Mouse (Mus musculus) olfactory bulb, adult 2 months (tissue): ENCODE data around the gene Adgrd1.

Source experiments
- CTCF ChIP-seq: fragments of 200-500 bp; IDR thresholded peaks from 2 replicates; pipeline ENCODE4 v1.5.1; 2012; ENCODE audit warnings: low read depth, mild to moderate bottlenecking, low read length, moderate library complexity; ENCODE audit not compliant: insufficient read depth
- POLR2A ChIP-seq: fragments of 200-500 bp; IDR thresholded peaks from 2 replicates; pipeline ENCODE4 v1.6.1; 2012; ENCODE audit warnings: mild to moderate bottlenecking, low read depth, low read length, moderate library complexity; ENCODE audit not compliant: insufficient read depth

DNA sequence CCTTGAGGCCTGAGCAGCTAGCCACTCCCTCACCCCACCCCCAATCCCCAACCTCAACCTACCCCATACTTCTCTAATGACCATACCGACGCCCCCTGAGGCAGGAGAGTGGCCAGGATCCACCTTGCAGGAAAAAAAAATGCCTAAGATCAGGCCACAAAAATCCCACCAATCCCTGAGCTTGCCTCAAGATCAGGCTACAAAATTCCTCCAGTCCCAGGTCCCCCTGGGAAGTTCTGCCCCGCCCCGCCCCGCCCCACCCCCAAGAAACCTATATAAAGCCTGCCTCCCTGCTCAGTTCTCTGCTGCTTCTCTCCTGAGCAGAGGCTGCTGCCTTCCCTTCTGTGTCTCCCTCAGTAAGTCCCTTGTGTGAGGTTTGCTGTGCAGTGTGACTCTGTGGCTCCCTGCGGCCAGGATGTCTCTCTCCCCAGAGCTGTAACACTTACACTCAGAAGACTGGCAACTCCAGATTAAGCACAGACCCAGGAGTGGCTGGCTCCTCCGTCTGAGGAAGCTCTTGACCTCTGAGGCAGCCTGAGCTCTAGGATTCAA is 137.4 kb downstream of the Adgrd1 start:
- TF ChIP-seq CTCF, result no peak
- TF ChIP-seq POLR2A, result no peak
